Mouse (Mus musculus): ENCODE measurements around the gene Etfa.

The Etfa gene

DNA sequence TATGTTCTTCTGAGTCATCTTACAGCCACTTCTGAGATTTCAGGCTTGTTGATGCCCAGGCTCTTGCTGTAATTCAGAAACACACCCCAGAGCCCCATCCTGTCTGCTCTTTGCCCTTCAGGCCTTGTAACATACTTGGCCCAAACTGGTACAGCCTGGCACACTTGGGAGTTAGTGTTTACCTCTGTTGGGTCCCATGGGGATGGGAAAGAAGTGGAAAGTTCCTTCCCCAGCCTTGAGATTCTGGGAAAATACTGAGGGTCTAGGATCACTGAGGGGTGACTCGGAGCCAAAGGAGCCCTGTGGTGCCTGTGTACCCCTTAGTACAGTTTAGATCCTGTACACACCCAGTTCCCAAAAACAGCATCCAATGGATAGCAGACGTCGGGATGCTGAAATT lies 90.3 kb downstream of the Etfa start:
- no peak for DNase-seq

DNA sequence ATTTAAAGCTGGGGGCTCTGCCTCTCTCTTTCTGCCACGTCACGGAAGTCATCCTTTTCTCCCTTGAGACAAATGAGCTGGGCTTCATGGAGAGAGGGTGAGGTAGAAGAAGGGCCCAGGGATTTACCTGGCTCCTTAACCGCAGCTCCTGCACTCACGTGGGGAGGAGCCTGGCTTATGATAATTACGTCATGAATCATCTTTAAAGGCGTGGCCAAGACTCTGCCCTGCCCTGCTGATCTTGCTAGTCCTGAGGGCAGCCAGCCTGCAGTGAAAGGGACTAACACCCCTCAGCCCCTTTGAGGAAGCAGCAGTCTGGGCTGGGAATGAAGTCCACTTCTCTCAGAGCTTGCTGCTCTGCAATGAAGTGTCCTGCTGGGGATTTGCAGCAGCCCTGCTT lies 100.9 kb downstream of the Etfa start:
- DNase-seq, result no peak

DNA sequence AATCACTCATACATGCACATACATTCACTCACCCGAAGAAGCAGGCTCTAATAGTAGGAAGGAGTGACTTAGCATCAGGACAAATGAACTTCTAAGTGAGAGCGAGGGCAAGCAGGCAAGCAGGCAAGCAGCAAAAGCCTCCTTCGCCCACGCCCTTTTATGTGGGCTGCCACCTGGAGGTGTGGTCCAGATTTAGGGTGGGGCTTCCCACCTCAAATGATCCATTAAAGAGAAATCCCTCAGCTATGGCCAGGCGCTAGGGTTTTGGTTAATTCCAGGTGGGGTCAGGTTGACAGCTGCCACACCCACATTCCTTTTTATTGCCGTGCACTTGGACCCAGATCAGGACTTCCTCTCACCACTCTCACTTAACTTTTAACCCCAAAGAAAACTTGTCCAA lies 101.6 kb downstream of the Etfa start:
- no peak for DNase-seq

DNA sequence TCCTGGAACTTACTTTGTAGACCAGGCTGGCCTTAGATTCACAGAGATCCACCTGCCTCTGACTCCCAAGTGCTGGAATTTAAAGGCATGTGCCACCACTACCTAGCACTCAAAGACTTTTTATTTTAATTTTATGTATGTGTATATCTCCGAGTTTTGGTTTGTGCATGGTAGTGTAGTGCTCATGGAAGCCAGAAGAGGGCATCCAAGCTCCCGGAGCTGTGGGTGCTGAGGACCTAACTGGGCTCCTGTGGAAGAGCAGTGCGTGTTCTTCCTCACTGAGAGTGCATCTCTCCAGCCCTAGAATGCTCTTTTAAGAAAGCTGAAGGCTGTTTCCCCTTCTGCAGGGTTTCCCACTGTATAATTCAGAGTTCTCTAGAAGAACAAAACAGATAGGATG lies 102.2 kb downstream of the Etfa start:
- no peak for DNase-seq

DNA sequence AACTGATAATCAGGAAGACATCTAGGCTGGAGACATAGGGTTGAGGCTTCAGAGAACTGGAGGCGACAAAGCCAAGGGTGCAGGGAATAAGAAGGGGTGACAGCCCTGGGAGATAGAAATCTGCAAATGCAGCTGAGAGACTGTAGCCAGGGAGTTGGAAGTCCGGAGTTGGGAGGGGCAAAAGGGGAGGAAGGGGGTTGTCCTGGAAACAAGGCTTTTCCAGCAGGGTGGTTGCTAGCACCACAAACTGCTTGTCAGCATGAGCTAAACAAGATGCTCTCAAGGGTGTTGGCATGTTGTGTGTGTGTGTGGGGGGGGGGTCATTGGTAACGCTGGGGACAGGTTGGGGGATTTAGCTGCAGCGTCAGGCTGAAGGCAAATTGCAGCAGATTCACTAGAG lies 103.2 kb downstream of the Etfa start:
- no peak for DNase-seq

DNA sequence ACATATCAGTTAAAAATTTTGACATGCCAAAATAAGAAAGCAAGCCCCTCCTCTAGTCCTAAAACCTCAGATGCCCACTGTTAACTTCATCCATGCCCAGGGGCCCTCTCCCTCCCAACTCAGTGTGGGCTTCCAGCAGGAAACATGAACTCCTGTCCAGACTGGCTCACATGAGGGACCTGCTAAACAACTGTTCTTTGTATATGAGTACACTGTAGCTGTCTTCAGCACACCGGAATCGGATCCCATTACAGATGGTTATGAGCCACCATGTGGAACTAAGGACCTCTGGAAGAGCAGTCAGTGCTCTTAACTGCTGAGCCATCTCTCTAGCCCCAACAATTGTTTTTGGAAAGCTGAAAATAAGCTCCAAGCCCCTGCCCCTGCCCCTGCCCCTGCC lies 105.3 kb downstream of the Etfa start:
- no peak for DNase-seq

DNA sequence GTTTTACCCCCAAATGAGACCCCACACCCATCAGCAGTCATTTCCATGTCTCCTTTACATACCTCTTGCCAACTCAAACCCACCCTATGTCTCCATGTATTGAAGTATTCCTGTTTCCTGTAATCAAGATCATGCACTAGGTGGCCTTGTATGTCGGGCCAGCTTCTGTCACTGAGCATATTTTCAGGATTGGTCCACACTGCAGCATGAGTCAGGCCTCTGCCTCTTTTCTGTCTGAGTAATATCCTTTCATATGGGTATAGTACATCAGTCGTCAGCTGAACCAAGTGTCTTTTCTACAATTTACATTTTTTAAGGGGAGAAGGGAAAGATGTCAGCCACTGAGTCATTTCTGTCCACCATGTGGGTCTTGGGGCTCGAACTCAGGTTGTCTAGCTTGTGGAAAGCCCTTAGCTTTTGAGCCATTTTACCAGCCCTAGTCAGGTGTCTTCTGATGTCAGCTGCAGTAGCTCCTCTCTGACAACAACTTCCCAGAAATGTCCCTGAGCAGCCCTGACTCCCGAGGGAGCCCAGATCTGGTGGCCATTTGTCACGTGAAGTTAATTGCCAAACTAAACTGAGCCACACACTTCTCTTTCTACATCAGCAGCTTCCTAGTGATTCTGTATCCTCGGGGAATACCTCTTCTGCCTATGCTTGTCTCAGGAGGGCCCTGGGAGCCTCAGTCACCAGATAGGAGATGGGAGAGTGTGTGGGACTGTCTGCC lies 106.9 kb downstream of the Etfa start:
- DNase-seq, result no peak
